Mouse (Mus musculus) liver, embryonic 13.5 days (tissue): Measurements from ENCODE around the gene Epn2. TPM values are rescaled to one million over a fixed set of nuclear protein-coding genes. Genes with fewer than 3 reads are reported as not detected.

Source experiments
- ATAC-seq: fragments of 200-750 bp; cut with Nextera tagmentation; 2 replicates; pipeline ENCODE4 v1.8.0; 2017; ENCODE audit warnings: low read depth, mild to moderate bottlenecking, moderate number of reproducible peaks, moderate library complexity
- DNase-seq: peaks from one replicate; pipeline ENCODE4 v3.0.0; 2022
- H3K27ac ChIP-seq: fragments of 300-500 bp; sonication (generic); 2 replicates; pipeline ENCODE4 v1.5.1; 2015; ENCODE audit warnings: moderate library complexity, mild to moderate bottlenecking, inconsistent platforms
- H3K27me3 ChIP-seq: fragments of 300-500 bp; sonication (generic); 2 replicates; pipeline ENCODE4 v1.6.1; 2015; ENCODE audit warnings: mild to moderate bottlenecking, inconsistent platforms
- H3K36me3 ChIP-seq: fragments of 300-500 bp; sonication (generic); 2 replicates; pipeline ENCODE4 v1.6.1; 2015; ENCODE audit warnings: mild to moderate bottlenecking, inconsistent platforms
- H3K4me1 ChIP-seq: fragments of 300-500 bp; sonication (generic); replicated peaks from 2 replicates; pipeline ENCODE4 v1.6.1; 2015; ENCODE audit warnings: inconsistent platforms
- H3K4me2 ChIP-seq: fragments of 300-500 bp; sonication (generic); 2 replicates; pipeline ENCODE4 v1.6.1; 2015; ENCODE audit warnings: inconsistent platforms, mild to moderate bottlenecking, moderate library complexity
- H3K4me3 ChIP-seq: fragments of 300-500 bp; sonication (generic); replicated peaks from 2 replicates; pipeline ENCODE4 v1.5.1; 2015; ENCODE audit warnings: mild to moderate bottlenecking, inconsistent platforms
- H3K9ac ChIP-seq: fragments of 300-500 bp; sonication (generic); 2 replicates; pipeline ENCODE4 v1.6.1; 2015; ENCODE audit warnings: mild to moderate bottlenecking, inconsistent platforms
- H3K9me3 ChIP-seq: fragments of 300-500 bp; sonication (generic); replicated peaks from 2 replicates; pipeline ENCODE4 v1.6.1; 2016; ENCODE audit warnings: inconsistent platforms
- WGBS: fragments of 180-500 bp; shearing (Covaris S2); methylation state at CpG from one replicate; pipeline ENCODE4 v1.1.7; 2015; ENCODE audit not compliant: insufficient replicate concordance; 5-methylcytosine and 5-hydroxymethylcytosine counted together
- polyA plus RNA-seq: library from polyadenylated mRNA; unstranded; fragments of >200 nt; fragmentation: Nextera tagmentation; extraction: Ambion mirVana; gene quantifications from 2 replicates; pipeline ENCODE4 v1.2.1, GENCODE M21; 2015

Epn2 gene
- polyA plus RNA-seq, 1 experiment from 2014 or later: 2.5 TPM

GRCm38 (mm10) chr11:61615686-61616522, 36.4 kb upstream of the Epn2 start:
- ATAC-seq: no peak
- WGBS: 16% methylated on average over 21 of the region's 22 CpGs
- Histone ChIP-seq H3K9me3 (no peaks in the 10 kb centered on the region), H3K4me2 (no peak overlapping the region), H3K4me1 (no peaks in the 10 kb centered on the region), H3K9ac (no peak overlapping the region), H3K27ac (no peak overlapping the region), H3K27me3 (peaks cover 80% of the 10 kb centered on the region), H3K36me3 (no peaks in the 10 kb centered on the region), H3K4me3 (no peak overlapping the region)
- DNase-seq: no peak

- Histone ChIP-seq H3K4me2 (no peak overlapping the region), H3K9me3 (no peaks in the 10 kb centered on the region; the same call in 1 of the 2 replicates), H3K9ac (no peak overlapping the region), H3K27me3 (peaks cover 77% of the 10 kb centered on the region), H3K4me3 (no peak overlapping the region), H3K4me1 (no peaks in the 10 kb centered on the region), H3K27ac (no peak overlapping the region), H3K36me3 (no peaks in the 10 kb centered on the region)
- WGBS: 27% methylated on average over 5 of the region's 5 CpGs
- DNase-seq (no peak), ATAC-seq (no peak)
Observed at GRCm38 (mm10) chr11:61614401-61614800, 34.9 kb upstream of the Epn2 start.

GRCm38 (mm10) chr11:61612116-61612635, 32.7 kb upstream of the Epn2 start:
- WGBS: 60% methylated on average over 4 of the region's 4 CpGs
- H3K27me3 ChIP-seq: peaks cover 62% of the 10 kb centered on the region
- DNase-seq: no peak

DNA sequence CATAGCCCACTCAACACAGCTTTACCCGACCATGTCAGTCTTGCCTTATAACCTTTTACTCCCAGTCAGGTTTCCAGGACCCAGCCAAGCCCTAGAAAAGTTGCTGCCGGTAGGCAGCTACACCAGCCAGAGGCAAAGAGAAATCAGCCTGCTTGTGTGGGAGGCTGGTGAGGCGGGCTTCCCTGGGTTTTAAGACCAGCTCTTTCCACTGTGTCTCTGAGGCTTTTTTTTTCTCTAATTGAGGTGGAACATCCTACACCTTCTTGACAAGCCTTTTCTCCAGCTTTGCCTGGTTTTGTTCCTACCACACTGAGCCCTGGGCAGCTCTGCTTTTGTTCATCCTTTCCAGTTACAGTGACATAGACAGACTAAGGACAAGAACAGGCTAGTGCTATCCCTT, 31.7 kb upstream of the Epn2 start:
- Histone ChIP-seq H3K9me3 (peaks cover 4% of the 10 kb centered on the region), H3K4me3 (no peak overlapping the region), H3K9ac (no peak overlapping the region), H3K27ac (no peak overlapping the region), H3K36me3 (no peaks in the 10 kb centered on the region), H3K4me1 (no peaks in the 10 kb centered on the region), H3K4me2 (no peak overlapping the region), H3K27me3 (peaks cover 53% of the 10 kb centered on the region)
- DNase-seq (no peak), ATAC-seq (no peak)
- WGBS: 47% methylated on average over 3 of the region's 3 CpGs

More at GRCm38 (mm10) chr11:61612116-61612635, 32.7 kb upstream of the Epn2 start:
- ATAC-seq: no peak
- Histone ChIP-seq H3K27ac (no peak overlapping the region), H3K4me1 (no peaks in the 10 kb centered on the region), H3K4me3 (no peak overlapping the region), H3K9ac (no peak overlapping the region), H3K36me3 (no peaks in the 10 kb centered on the region), H3K4me2 (no peak overlapping the region), H3K9me3 (no peaks in the 10 kb centered on the region; the same call in 1 of the 2 replicates)

DNA sequence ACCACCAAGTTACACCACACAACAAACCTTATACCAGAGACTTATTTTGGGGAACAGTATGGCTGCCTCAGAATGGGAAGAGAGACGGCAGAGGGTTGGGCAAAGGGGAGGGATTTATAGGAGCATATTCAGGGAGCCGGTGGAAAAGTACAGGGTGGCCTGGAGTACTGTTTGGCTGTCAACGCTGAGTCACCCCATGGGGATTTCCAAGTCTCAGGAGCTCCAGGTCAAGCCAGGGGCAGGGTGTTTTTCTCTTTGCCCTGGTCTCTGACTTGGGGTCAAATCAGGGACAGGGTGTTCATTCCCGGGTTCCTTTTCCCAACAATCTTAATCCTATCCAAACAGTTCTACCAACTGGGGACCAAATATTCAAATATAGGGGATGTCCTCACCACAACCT, 28.6 kb upstream of the Epn2 start:
- DNase-seq (no peak), ATAC-seq (no peak)
- H3K9ac ChIP-seq: no peak overlapping the region
- H3K4me2 ChIP-seq: no peak overlapping the region
- peaks cover 4% of the 10 kb centered on the region for H3K9me3 ChIP-seq
- H3K27ac ChIP-seq: no peak overlapping the region
- H3K4me1 ChIP-seq: no peaks in the 10 kb centered on the region
- WGBS: 61% methylated on average over 4 of the region's 4 CpGs
- H3K4me3 ChIP-seq: no peak overlapping the region
- H3K27me3 ChIP-seq: peaks cover 36% of the 10 kb centered on the region
- no peaks in the 10 kb centered on the region for H3K36me3 ChIP-seq

DNA sequence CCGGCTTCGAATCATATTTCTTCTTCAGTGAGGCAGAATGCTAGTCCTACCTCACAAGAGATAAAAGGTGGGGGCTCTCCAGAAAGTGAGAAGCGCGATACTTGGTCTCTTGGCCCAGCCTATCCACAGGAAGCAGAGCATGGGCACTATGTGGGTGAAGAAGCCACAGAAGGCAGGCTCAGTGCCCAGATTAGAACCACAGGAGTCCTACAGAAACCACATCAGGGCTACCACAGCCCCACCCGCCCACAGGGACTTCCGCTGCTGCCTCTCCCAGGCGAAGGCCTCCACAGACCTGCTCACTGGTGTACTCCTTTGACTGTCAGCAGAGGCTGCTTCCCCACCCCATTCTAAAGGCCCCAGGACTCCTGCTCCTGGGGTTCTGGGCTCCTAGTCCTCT, 23.2 kb upstream of the Epn2 start:
- Histone ChIP-seq H3K4me3 (no peak overlapping the region), H3K9ac (no peak overlapping the region), H3K9me3 (peaks cover 4% of the 10 kb centered on the region; the same call in 1 of the 2 replicates), H3K36me3 (no peaks in the 10 kb centered on the region), H3K27me3 (peaks cover 52% of the 10 kb centered on the region), H3K4me2 (no peak overlapping the region), H3K4me1 (no peaks in the 10 kb centered on the region), H3K27ac (no peak overlapping the region)
- peak; percentile 48 for ATAC-seq
- WGBS: 14% methylated on average over 7 of the region's 7 CpGs
- peak; percentile 30 for DNase-seq

GRCm38 (mm10) chr11:61601465-61601864, 22.0 kb upstream of the Epn2 start:
- Histone ChIP-seq H3K27me3 (peaks cover 63% of the 10 kb centered on the region), H3K4me1 (no peaks in the 10 kb centered on the region), H3K36me3 (no peaks in the 10 kb centered on the region), H3K9me3 (no peaks in the 10 kb centered on the region), H3K9ac (no peak overlapping the region), H3K4me3 (no peak overlapping the region), H3K4me2 (no peak overlapping the region), H3K27ac (no peak overlapping the region)
- no peak for DNase-seq
- WGBS: 40% methylated on average over 3 of the region's 3 CpGs
- no peak for ATAC-seq

DNA sequence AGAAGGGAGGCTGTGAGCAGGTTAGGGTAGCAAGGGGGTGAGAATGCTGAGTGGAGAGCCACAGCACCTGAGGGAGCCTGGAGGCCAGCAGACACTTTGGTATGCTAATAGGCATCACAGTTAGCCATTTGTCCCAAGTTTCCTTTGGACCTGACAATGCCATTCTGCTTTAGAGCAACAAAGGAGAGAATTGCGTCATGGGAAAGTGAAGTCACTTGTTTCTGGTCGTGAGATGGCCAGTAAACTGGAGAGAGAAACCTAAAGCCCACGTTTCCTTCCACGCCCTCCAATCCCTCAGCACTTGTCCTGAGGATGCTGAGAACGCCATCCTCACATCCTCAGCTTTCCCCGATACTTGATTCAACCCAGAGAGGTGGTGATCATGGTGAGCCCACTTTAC, 18.9 kb upstream of the Epn2 start:
- Histone ChIP-seq H3K27me3 (peaks cover 51% of the 10 kb centered on the region), H3K4me3 (no peak overlapping the region), H3K9ac (no peak overlapping the region), H3K36me3 (no peaks in the 10 kb centered on the region), H3K9me3 (no peaks in the 10 kb centered on the region), H3K27ac (no peak overlapping the region), H3K4me2 (no peak overlapping the region), H3K4me1 (no peaks in the 10 kb centered on the region)
- ATAC-seq (no peak), DNase-seq (no peak)
- WGBS: 28% methylated on average over 6 of the region's 6 CpGs

DNA sequence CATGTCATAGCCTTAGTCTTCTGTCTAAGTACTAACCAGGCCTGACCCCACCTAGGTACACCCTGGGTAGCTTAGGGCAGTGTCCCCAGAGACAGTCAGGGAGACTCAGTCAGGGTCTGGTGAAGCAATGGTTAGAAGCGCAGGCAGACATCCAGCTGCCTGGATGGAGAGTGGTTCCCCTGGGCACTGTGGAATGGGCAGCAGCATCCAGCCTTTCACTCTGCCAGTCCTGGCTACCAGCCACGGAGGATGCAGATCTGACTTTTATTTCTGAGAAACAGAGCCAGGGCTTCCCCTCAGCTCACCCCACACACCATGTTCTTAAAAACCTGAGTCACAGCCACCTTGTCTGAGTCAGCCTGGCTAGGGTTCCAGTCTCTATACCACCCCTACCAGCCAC, 18.0 kb upstream of the Epn2 start:
- H3K9ac ChIP-seq: no peak overlapping the region
- DNase-seq (no peak), ATAC-seq (no peak)
- 60% methylated on average over 2 of the region's 2 CpGs for WGBS
- H3K27ac ChIP-seq: no peak overlapping the region
- H3K4me3 ChIP-seq: no peak overlapping the region
- no peak overlapping the region for H3K4me2 ChIP-seq
- no peaks in the 10 kb centered on the region for H3K4me1 ChIP-seq
- H3K9me3 ChIP-seq: no peaks in the 10 kb centered on the region
- no peaks in the 10 kb centered on the region for H3K36me3 ChIP-seq
- peaks cover 51% of the 10 kb centered on the region for H3K27me3 ChIP-seq

GRCm38 (mm10) chr11:61593069-61593468, 13.6 kb upstream of the Epn2 start:
- Histone ChIP-seq H3K4me3 (no peak overlapping the region), H3K4me1 (no peaks in the 10 kb centered on the region), H3K4me2 (no peak overlapping the region), H3K9ac (no peak overlapping the region), H3K36me3 (no peaks in the 10 kb centered on the region), H3K9me3 (no peaks in the 10 kb centered on the region), H3K27me3 (peaks cover 32% of the 10 kb centered on the region), H3K27ac (no peak overlapping the region)
- ATAC-seq (no peak), DNase-seq (no peak)

- no peaks in the 10 kb centered on the region for H3K4me1 ChIP-seq
- H3K9ac ChIP-seq: no peak overlapping the region
- no peak overlapping the region for H3K27ac ChIP-seq
- H3K9me3 ChIP-seq: no peaks in the 10 kb centered on the region
- no peak for DNase-seq
- H3K4me2 ChIP-seq: no peak overlapping the region
- WGBS: 64% methylated on average over 3 of the region's 3 CpGs
- no peak for ATAC-seq
- no peaks in the 10 kb centered on the region for H3K36me3 ChIP-seq
- H3K27me3 ChIP-seq: peaks cover 34% of the 10 kb centered on the region
- H3K4me3 ChIP-seq: no peak overlapping the region
Observed at GRCm38 (mm10) chr11:61592061-61592460, 12.6 kb upstream of the Epn2 start.
